Mouse (Mus musculus): ENCODE measurements around the gene Rad23a. TPM values are rescaled to one million over a fixed set of nuclear protein-coding genes. Genes with fewer than 3 reads are reported as not detected.

Gene Rad23a
- total RNA-seq, 2 experiments from 2014 or later = 116 to 119 TPM

GRCm38 (mm10) chr8:84813830-84814229 is 26.6 kb downstream of the Rad23a start:
- DNase-seq = no peak

DNA sequence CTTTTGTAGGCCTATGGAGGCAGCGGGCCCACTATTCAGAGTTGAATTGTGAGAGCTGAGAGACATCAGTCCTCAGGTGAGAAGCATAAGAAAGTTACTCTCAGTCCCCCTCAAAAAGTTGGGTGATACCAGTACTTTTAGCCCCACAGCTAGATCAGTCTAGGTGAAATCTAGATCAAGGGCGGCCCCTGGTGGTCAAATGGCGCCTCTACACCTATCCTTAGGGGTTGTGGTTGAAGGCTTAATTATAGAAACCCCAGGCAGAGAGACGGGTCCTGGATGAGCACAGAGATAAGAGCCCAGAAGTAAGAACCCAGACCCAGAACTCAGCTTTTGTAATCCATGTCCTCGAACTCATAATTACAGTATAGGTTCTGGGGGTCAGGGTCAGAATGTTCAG is 27.4 kb downstream of the Rad23a start:
- DNase-seq = peak; percentile 84 to 86

DNA sequence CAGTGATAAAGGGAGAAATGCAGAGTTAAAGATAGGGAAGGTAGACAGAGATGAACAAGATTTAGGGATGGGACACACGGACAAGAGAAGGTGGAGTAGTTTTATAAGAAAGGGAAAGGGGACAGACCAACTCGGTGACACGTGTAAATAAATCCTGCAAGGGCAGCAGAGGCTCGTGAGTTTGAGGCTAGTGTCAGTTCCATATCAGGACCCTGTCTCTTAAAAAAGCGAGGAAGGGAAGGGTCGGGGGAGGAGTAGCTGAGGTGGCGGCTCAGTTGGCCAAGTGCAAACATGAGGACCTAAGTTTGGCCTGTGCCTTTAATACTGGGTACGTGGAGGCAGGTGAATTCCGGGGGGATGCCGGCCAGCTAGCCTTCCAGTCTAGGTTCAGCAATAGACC is 29.2 kb downstream of the Rad23a start:
- DNase-seq = no peak

DNA sequence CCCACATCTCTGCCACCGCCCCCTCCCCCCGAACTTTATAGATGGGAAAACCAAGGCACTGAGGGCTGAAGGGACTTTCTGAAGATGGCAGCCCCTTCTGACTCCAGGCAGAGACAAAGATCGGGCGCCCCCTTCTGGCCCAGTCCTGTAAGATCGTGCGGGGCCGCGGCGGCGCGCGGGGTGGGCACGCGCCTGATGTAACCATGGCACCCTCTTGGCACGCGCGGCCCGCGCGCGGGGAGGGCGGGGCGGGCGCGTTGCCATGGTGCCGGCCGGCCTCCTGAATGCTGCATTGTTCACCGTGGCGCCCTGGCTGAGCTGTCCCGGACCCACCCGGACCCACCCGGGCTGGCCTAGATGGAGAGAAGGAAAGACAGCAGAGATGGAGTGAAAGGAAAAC is 29.6 kb downstream of the Rad23a start:
- peak; percentile 94 to 96 for DNase-seq

DNA sequence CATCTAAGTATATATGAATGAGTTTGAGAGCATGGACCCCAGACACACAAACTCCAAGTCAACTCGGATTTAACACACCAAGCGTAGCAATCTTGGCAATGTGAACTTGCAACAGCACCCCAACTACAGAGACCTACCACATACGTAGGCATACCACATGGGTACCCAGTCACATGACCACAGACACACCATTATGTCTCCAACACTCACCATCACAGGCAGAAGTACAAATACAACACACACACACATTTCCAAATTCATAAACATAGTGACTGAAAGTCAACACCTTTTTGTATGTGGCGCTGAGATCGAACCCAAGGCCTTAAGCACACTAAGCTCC is 30.6 kb downstream of the Rad23a start:
- no peak for DNase-seq

DNA sequence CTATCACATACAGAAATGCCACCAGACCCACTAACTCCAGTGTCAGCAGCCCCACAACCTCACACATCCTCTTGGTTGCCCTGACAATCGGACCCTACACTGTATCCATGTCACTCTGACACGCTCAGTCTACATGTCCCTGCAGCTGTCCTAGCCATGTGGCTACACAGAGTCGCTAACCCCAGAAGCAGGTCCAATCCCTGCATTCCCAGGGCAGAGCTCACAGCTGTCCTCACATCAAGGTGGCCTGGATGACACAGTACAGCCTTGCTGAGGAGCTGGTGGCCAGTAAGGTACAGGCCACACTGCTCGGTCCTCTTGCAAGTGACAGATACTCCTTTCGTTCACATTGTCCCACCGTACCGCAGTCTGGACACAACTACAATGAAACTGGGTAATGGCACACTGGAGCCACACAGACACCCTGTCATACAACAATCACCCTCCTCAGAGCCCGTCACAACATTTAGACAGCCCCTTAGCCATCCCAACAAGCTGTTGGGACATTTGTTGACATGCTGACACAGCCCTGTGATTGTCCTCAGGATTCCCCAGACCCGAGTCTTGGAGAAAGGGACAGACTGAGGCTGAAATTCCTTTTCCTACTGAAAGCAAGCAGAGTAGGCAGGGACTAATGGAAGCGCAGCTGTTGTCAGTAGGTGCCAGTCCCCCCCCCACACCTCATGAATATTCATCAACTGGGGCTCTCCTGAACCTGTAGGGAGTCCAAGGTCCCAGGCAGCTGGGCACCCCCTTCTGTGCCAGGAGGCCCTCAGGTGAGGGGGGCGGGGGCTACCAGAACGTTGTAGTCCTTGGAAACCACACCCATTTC is 31.1 kb downstream of the Rad23a start:
- DNase-seq = no peak

GRCm38 (mm10) chr8:84806031-84806430 is 34.4 kb downstream of the Rad23a start:
- DNase-seq = no peak

DNA sequence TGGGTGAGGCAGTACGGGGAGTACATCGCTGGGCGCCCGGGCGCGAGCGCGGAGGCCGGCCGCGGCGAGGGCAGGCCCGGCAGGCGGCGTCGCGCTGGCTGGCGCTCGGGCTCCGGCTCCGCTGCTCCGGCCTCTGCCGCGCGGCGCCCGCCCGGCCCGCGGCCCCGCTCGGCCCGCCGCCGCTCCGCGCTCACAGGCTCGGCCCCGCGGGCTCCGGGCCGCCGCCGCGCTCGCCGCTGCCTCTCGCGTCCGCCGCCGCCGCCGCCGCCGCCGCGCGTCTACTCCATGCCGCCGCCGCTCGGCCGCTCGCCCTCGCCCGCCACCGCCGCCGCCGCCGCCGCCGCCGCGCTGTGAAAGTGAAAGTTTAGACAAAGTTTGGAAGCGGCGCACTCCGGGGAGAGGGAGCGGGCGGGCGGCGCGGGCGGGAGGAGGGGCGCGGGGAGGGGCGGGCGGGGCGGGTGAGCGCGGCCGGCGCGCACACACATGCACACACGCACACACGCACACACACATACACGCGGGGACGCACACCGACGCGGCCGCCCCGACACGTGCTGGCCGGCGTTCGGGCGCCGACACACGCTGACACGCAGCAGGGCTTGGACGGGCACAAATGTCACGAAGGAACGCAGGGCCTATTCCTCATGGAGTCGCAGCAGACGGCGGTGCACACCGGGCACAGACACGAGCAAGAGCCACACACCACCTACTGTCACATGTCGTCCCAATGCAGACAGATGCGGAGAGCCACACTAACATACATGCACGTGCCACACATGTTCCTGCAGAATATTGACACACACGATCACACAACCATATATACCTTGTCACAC is 40.2 kb downstream of the Rad23a start, which contains the start of gene Nfix:
TSS of gene Nfix (minus strand) at position 346 of the 833 bp plus-strand sequence.
- DNase-seq = peak; percentile 85 to 87

DNA sequence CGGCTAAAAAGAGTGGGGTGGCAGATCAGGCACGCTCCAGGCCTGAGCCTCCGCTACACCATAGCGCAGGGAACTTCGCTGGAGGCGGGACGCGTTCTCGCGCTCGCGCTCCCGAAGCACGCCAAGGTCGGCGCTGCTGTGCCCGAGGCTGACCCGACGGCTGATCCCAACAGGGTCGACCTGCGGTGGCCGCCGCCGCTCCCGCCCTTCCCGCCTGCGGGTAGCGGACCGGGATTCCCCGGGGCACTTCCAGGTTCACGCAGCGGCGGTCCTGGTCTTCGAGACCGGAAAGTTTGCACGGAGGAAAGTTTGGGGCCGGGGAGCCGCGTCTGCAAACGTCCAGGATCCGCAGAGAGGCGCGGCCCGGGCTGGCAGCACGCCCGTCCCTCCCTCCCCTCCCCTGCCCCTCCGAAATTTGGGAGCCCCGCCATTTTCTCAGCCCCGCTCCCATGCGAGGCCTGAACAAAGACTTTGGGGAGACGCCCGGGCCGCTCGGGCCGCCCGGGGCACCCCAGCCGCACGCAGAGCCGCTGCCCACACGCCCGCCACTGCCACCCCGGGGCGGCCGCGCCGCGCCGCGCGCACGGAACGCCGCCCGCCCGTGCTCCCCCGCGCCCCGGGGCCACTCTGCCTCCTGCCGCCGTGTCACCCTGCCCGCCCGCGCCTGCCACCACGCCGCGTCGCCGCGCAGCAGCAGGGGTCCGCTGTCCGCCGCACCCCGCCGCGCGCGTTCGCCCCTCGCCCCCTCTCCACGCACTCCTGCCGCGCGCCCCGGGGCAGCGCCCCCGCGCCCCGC is 41.1 kb downstream of the Rad23a start:
- DNase-seq = peak; percentile 75 to 85

DNA sequence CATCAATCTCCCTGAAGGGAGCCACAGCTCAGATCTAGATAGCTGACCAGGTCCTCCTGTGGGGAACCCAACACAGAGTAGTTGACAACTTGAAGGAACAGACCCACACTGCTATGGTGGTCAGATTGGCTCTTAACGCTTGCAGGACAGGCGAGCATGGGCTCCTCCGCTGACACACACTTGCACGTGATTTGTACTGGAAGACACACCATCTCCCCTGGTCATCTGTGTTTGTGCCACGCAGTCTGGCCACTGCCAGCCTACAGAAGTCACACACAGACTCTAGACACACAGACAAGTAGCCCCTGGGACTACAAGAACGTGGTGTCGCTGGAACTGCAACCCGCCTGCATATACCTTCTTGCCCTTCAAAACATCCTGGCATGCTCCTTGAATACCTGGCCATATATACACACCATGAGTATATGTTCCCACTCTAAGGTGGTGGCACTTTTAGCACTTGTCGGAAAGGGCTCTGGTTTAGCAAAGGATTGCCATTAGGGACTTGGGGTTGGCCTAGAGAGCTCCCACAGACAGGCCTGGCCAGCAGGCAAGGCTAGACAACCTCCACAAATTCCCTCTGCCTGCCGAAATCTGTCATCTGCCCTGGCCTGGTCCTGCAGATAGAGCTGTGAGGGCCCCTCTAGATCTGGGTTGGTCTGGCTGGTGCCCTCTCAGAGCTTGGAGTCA is 41.9 kb downstream of the Rad23a start:
- no peak for DNase-seq

DNA sequence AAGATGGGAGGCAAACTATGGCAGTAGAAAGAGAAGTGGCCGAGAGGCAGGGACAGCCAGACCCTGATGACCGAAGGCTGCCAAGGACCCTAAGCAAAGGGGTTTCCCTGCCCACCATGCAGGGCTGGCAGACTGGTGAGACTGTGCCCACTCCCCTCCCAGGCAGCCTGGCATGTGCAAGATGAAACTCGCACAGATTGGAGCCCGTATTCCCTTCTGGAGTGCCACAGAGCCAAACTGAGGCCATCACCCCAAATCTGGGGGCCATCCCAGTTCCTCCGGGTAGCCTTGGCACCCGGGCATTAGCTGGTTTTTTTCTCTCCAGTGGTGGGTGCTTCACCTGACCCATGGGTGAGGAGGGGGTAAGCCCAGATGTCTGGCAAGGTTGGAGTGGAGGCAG is 42.5 kb downstream of the Rad23a start:
- no peak for DNase-seq

GRCm38 (mm10) chr8:84797256-84797797 is 43.1 kb downstream of the Rad23a start:
- no peak for DNase-seq

- DNase-seq = no peak
Observed at GRCm38 (mm10) chr8:84794486-84794885, 46.0 kb downstream of the Rad23a start.

- DNase-seq = no peak
Observed at GRCm38 (mm10) chr8:84793791-84794485, 46.5 kb downstream of the Rad23a start.

DNA sequence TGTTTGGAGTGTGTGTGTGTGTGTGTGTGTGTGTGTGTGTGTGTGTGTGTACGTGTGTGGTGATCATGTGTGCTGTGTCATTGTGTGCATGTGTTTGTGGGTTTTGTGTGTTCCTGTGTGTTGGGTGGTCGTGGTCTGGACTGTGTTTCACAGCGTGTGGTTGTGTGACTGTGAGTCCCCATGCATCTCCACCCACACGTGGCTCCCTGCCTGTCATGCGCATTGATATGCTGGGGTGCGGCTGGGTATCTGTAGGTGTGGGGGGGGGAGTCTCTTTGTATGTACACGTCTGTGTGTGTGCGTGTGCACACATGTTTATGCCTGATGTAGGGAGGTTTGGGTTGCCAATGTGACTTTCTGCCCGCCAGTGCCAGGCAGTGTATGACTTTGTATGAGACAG is 47.3 kb downstream of the Rad23a start:
- DNase-seq = no peak

- no peak for DNase-seq
Observed at GRCm38 (mm10) chr8:84792429-84792947, 48.0 kb downstream of the Rad23a start.

DNA sequence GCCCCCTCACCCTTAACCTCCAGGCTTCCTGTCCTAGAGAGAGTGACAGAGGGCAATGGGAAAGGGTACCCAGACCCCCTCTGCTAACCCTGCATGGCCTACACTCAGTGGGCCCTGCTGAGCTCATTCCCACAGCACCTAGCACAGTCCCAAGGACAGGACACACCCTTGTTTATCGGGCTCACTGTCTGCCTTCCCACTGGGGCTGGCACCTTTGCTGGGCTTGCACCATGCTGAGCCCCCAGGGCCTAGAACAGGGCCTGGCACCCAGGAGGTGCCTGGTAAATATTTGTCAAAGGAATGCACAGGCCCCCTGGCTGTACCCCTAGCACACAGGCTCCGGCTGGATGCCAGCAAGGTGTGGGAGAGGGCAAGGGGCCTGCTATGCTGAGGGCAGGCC is 49.9 kb downstream of the Rad23a start:
- DNase-seq = no peak

DNA sequence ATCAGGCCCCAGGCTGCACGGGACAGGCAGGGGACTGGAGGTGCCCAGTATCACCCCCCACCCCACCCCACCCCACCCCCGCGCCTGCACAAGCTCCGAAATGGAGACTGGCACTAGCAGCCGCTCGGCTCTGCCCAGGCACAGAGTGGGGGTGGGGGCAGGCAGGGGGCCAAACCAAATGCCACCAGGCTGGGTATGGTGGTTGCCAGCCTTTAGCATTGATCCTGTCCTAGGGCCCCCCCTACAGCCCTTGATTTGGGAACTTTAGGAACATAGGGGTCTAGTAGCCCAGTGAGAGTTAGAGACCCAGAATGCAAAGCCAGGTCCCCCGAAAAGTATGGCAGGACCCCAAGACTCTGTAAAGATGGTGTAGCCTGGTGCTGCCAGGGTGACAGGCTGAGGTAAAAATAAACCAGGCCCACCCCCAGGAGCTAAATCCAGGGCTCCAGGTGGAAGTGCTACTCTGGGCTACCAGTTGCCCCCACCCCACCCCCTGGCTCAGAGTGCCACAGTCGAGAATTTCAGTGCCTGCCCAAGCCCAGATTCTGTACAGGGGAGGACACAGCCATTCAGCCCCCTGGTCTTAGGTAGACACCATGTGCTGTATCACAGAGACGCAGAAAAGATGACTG is 50.5 kb downstream of the Rad23a start:
- peak in 1 of 2 experiments; percentile 71 for DNase-seq

DNA sequence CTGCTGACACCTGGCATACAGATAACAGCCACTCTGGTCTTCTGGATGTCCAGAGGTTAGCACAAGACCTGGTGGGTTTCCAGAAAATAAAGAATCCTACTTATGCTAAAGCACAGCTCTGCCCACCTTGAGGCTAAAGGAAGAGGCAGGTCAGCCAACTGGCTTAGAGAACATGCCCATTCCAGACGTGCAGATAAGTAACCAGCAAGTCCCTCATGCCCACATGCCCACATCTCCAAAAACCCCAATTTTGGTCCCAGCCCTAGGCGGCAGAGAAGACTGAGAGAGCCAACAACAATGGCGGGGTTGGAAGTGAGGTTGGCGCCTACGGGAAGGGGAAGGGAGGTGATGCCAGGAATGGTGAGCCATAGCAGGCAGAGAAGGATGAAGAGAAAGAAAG is 51.1 kb downstream of the Rad23a start:
- DNase-seq = no peak

DNA sequence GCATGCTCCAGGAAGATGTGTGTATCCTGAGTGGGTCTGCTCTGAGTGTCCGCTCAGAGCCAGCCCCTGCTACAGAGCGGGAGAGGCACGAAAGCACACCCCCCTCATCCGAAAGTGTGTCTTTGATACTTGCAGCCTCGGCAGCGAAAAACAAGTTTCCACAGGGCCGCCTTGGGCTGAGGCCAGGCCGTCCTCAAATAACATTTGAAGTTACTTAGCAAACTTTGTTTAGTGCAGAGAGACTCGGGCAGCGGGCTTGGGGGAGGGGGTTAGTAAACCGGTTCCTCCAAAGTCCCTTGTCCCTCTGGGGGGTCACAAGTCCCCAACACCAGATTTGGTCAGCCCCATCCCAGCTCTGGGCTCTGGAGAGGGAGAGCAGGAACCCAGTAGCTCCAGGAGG is 51.6 kb downstream of the Rad23a start:
- DNase-seq = peak in 1 of 2 experiments; percentile 67

Measured in adrenal gland, postnatal 36 days (tissue).